Mouse (Mus musculus): Measurements from ENCODE around the gene Pkp3. TPM values are rescaled to one million over a fixed set of nuclear protein-coding genes. Genes with fewer than 3 reads are reported as not detected.

Gene Pkp3
- total RNA-seq (2017), result 0.19 and 3.4 TPM in 2 replicates

DNA sequence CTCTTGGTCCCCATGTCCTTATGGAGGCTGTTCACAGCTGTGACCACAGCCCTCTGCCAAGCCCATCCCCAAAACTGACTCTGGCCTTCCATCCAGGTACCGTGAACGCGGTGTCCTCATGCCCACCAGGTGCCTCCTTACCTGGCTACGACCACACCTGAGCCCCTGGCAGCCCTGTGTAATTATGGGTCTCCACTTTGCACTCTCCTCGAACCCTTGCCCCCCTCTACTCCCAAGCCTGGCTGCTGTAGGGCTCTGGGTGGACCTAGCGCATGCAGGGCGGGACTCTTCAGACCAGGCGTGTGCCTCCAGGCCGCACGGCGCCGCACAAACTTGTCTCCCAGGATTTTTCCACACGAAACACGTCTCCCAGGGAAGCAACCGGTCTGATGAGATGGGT lies at the start of gene Pkp3:
Pkp3 (plus strand) TSS at position 378 of the 400 bp plus-strand sequence.
- ATAC-seq (replicated peaks; ENCODE audit: low read depth, poor library complexity, severe bottlenecking), result no peak

- no peak for ATAC-seq (replicated peaks; ENCODE audit: low read depth, poor library complexity, severe bottlenecking)
Observed at GRCm38 (mm10) chr7:141028831-141029230, 49.2 kb upstream of the Pkp3 start, which contains the start of gene Gm17387. Gene Gm17387, plus strand, starts transcription at chr7:141029131.

- ATAC-seq (replicated peaks; ENCODE audit: low read depth, poor library complexity, severe bottlenecking), result no peak
Observed at GRCm38 (mm10) chr7:141030390-141030789, 47.6 kb upstream of the Pkp3 start.

GRCm38 (mm10) chr7:141032458-141033167 lies 45.4 kb upstream of the Pkp3 start:
- no peak for ATAC-seq (replicated peaks; ENCODE audit: low read depth, poor library complexity, severe bottlenecking)

DNA sequence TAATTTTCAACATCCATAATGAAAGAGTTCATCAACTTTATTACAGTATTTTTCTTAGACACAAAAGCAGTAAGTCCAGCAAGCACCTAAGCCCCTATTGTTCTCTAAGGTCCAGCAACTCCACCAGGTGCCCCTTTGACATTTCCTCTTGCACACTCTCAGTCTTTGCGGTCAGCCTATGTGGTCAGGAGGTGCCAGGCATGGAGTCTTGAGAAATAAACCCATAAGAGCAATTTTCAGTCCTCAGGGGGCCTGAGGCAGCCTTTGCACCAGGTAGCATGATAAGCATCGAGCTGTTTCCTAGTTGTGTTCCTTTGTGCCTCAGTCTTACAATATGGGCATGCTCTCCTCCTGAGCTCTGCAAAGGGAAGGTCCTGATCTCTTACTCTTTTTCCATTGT lies 41.4 kb upstream of the Pkp3 start:
- ATAC-seq (replicated peaks; ENCODE audit: low read depth, poor library complexity, severe bottlenecking), result peak; percentile 46

- ATAC-seq (replicated peaks; ENCODE audit: low read depth, poor library complexity, severe bottlenecking), result peak; percentile 20
Observed at GRCm38 (mm10) chr7:141038090-141039032, 39.7 kb upstream of the Pkp3 start.

GRCm38 (mm10) chr7:141039386-141040107 lies 38.5 kb upstream of the Pkp3 start:
- no peak for ATAC-seq (replicated peaks; ENCODE audit: low read depth, poor library complexity, severe bottlenecking)

DNA sequence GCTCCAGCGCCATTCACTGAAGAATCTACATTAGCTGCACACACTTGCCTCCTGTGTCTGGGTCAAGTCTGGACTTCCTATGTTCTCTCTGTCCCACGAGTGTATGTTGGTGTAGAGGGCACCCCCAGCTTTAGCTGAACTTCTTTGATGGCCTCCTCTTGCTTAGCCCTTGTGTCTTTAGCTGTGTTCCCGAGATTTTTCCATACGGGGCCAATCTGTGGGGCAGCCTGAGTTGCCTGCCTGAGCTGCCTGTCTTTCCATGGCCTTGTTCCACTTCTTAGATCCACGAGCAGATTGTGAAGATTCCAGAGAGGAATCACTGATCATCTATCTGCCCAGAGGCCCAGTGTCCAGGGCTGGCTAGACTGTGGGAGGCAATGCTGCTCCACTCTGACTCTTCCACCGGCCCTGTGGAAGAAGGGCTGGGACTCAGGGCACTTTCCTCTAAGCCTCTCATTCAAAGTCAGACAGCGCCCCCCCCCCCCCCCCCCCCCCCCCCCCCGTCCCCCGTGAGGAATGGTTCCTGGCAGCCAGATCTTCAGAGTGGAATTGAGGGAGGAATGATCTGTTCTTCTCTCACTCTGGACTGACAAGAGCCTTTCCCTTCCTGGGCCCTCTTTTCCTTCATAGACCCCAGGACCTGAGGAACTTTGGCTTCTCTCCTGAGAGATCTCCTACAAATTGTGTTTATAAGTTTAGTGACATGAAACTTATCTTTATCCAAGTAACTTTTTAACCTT lies 37.0 kb upstream of the Pkp3 start:
- ATAC-seq (replicated peaks; ENCODE audit: low read depth, poor library complexity, severe bottlenecking), result no peak

GRCm38 (mm10) chr7:141041661-141042060 lies 36.4 kb upstream of the Pkp3 start:
- ATAC-seq (replicated peaks; ENCODE audit: low read depth, poor library complexity, severe bottlenecking), result peak; percentile 26; the same call in 1 of the 2 replicates

DNA sequence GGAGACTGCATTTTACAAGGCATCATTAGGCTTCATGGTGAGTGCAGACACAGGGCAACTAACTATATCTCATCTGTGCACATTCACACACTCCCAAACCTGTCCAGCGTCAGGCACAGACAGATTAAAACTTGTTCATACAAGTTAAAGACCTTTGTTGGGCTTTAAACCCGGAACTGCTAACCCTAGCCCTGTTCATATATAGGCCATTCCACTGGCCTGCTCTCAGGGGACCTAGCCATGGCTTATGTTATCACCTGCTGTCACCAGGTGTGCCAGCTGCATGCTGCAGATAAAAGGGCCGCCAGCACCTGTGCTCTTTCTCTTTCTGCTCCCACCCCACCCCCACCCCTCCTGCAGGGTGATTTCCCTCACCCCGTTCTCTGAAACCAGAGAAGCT lies 35.5 kb upstream of the Pkp3 start:
- peak; percentile 6; the same call in 1 of the 2 replicates for ATAC-seq (replicated peaks; ENCODE audit: low read depth, poor library complexity, severe bottlenecking)

- peak; percentile 77 for ATAC-seq (replicated peaks; ENCODE audit: low read depth, poor library complexity, severe bottlenecking)
Observed at GRCm38 (mm10) chr7:141046931-141047580, 31.0 kb upstream of the Pkp3 start.

- ATAC-seq (replicated peaks; ENCODE audit: low read depth, poor library complexity, severe bottlenecking), result peak; percentile 12; the same call in 1 of the 2 replicates
Observed at GRCm38 (mm10) chr7:141047581-141048225, 30.3 kb upstream of the Pkp3 start.

DNA sequence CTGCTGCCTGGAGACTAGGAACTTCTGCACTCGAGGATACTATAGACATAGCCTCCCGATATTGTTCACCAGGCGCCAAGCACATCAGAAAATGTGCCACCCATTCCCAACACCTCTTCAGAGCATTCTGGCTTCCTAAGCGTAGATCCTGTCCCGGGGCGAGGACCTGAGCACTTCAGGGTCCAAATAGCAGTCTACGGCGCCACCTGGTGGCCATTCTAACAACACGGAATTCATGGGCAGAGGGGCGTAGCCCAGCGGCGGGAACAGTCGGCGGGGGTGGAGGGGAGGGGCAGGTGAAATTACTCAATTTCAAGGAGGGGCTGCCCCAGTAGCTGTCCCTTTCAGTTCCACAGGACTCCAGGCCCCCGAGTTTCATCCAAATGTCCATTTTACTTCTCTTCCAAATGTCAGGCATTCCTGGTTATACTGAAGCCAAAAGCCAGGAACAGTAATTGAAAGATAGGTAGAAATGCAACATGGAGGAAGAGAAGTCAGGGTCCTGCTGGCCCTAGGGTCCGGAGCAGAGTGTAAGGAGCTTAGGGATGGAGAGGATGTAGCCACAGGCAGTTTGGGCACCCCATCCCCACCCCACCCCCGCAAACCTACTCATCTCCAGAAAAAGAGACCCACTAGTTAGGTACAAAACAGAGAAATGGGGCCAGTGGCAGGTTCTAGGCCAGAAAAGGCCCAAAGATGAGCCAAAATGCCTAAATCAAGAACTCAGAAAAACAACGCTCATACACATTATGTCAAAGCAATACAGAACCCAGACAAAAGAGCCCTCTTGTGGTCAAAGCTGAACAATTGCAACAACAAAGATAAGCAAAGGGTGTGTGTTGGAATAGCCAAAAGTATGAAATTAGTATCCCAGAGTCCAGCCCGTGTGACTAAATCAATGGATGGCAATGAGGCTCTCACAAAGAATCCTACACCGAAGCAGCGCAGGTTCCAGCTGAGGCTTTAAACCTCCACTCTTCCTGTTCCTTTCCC lies 29.5 kb upstream of the Pkp3 start:
- ATAC-seq (replicated peaks; ENCODE audit: low read depth, poor library complexity, severe bottlenecking), result peak; percentile 64

- ATAC-seq (replicated peaks; ENCODE audit: low read depth, poor library complexity, severe bottlenecking), result no peak
Observed at GRCm38 (mm10) chr7:141049326-141049725, 28.7 kb upstream of the Pkp3 start.

GRCm38 (mm10) chr7:141051060-141051685 lies 26.8 kb upstream of the Pkp3 start:
- ATAC-seq (replicated peaks; ENCODE audit: low read depth, poor library complexity, severe bottlenecking), result no peak

GRCm38 (mm10) chr7:141052016-141052415 lies 26.0 kb upstream of the Pkp3 start:
- ATAC-seq (replicated peaks; ENCODE audit: low read depth, poor library complexity, severe bottlenecking), result no peak

GRCm38 (mm10) chr7:141052421-141052820 lies 25.6 kb upstream of the Pkp3 start:
- ATAC-seq (replicated peaks; ENCODE audit: low read depth, poor library complexity, severe bottlenecking), result no peak

All from common myeloid progenitor, adult 5-6 weeks (primary cell).